Mouse (Mus musculus): ENCODE measurements at regions not wholly inside any gene's neighbourhood (a gene's known extent, or its start where the extent isn't known, plus 50 kb on each side); places are given as distances from the start of the nearest gene placed in this dataset.

DNA sequence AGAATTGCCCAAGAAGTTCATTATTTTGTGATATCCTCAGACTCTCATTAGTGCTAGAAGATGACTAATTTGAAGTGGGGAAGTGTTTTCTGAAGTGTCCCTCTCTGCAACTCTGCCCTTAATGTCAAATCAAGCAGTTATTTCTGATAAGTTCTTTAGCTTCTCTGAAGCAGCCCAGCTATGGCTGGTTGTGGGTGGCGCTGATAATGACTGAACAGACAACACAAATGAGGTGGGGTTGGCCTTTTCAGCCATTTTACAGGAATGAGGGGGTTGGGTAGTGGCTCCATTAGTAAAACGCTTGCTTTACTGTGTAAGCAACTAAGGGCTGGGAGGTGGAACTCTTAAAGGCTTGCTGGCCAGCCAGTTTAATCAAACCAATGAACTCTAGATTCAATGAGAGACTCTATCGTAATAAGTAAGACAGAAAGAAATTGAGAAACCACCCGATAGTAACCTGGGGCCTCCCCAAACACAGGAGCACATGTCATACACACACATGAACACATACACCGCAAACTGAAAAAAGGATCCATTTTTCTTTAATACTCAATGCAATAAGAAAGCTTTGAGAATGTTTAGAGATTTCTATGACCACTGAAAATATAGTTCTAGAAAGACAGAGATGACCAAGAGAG is 1268.3 kb upstream of the A1bg start:
- TF ChIP-seq MXI1 (IDR thresholded peaks at IDR 0.05; ENCODE audit: low read depth, low read length), result no peak; the same call in 1 of the 2 replicates
- TF ChIP-seq EP300 (IDR thresholded peaks at IDR 0.05; ENCODE audit: low read depth in 1 of 2, low read length in 2 of 2), result peak; percentile 93 to 94
- TF ChIP-seq POLR2A (IDR thresholded peaks at IDR 0.05; ENCODE audit: control insufficient read depth in 1 of 2, insufficient read depth in 1 of 2, low read depth in 1 of 2, low read length in 2 of 2, poor library complexity in 1 of 2), result peak in 1 of 2 experiments; percentile 61; a peak in 2 of 4 replicates
- no peak for TF ChIP-seq USF1 (IDR thresholded peaks at IDR 0.05; ENCODE audit: low read depth, low read length)
- no peak for TF ChIP-seq CTCF (IDR thresholded peaks at IDR 0.05 in 2 of 3, conservative IDR thresholded peaks at IDR 0.05 in 1 of 3; ENCODE audit: control insufficient read depth in 1 of 3, insufficient read depth in 1 of 3, low read depth in 2 of 3, low read length in 3 of 3, poor library complexity in 1 of 3, severe bottlenecking in 1 of 3)
- no peak; the same call in 1 of the 2 replicates for TF ChIP-seq ZC3H11A (IDR thresholded peaks at IDR 0.05; ENCODE audit: low read depth, low read length)
- TF ChIP-seq RAD21 (IDR thresholded peaks at IDR 0.05; ENCODE audit: low read depth, low read length), result no peak; the same call in 1 of the 2 replicates
- no peak for TF ChIP-seq KAT2A (conservative IDR thresholded peaks at IDR 0.05; ENCODE audit: low read depth, low read length)
